Mouse (Mus musculus): ENCODE measurements around the gene Sugp2. TPM values are rescaled to one million over a fixed set of nuclear protein-coding genes. Genes with fewer than 3 reads are reported as not detected.

Gene Sugp2
- 2.6 TPM for polyA plus RNA-seq (2014; fragmentation: Illumina TruSeq; extraction: RNeasy Lipid Tissue Mini Kit (QIAGEN cat#74804); ENCODE audit: low read depth, low replicate concordance)

GRCm38 (mm10) chr8:70234080-70234780, at the start of gene Sugp2, which contains the start of gene Armc6:
Gene Sugp2 (plus strand): TSS chr8:70234226.
Gene Armc6 (minus strand): TSS chr8:70234466.

GRCm38 (mm10) chr8:70212112-70213055, 21.6 kb upstream of the Sugp2 start, which contains the start of gene Slc25a42:
Gene Slc25a42 (minus strand): TSS chr8:70212305.

DNA sequence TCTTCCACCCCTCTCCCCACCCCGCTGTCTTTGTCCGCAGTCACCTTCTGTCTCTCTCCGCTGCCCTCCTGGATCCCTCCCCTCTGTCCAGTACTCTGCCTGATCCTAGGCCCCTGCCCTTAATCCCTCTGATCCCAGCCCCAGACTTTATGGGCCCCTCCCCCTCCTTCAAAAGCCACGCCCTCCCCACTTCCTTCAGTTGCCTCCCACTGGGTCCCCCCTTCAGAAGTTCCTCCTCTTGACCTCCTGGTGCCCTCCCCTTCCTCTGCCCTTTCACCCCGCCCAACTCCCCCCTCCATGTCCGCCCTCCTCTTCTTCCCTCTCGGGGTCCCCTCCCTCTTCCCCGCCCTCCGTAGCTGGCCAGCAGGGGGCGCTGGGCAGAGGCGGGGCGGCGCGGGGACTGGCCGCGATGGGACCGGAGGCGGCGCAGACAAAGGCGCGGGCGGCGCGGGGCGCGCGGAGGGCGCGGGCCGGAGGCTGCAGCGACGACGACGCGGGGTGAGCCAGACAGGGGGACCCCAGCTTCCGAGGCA, 48.6 kb downstream of the Sugp2 start, which contains the start of gene Homer3:
Homer3 (plus strand) TSS at position 225 of the 533 bp plus-strand sequence.

DNA sequence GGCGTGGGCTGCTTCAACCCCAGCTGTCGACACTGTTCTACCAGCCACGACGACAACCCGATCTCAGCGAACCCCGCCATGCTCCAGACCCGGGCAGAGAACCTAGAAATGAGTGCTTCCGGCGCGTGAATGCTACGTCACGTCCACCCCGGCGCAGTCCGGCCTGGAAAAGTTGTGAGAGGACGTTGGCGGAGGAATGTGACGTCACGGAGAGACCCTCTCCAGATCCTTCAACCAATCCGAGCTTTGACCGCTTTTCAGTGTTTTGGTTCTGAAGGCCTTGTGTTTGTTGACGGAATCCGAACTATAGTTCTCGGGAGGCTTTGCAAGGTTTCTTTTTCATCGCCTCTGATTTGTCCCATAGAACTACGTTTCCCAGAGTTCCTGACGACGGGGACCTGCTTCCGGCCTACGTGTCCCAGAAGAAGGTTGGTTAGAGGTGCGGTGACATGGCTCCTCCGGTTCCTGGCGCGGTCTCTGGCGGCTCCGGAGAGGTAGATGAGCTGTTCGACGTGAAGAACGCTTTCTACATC, 68.4 kb downstream of the Sugp2 start, which contains the start of the genes Ddx49 and Cope:
Ddx49 (minus strand) TSS at position 132 of the 533 bp plus-strand sequence.
Cope (plus strand) TSS at position 161 of the 533 bp plus-strand sequence.

DNA sequence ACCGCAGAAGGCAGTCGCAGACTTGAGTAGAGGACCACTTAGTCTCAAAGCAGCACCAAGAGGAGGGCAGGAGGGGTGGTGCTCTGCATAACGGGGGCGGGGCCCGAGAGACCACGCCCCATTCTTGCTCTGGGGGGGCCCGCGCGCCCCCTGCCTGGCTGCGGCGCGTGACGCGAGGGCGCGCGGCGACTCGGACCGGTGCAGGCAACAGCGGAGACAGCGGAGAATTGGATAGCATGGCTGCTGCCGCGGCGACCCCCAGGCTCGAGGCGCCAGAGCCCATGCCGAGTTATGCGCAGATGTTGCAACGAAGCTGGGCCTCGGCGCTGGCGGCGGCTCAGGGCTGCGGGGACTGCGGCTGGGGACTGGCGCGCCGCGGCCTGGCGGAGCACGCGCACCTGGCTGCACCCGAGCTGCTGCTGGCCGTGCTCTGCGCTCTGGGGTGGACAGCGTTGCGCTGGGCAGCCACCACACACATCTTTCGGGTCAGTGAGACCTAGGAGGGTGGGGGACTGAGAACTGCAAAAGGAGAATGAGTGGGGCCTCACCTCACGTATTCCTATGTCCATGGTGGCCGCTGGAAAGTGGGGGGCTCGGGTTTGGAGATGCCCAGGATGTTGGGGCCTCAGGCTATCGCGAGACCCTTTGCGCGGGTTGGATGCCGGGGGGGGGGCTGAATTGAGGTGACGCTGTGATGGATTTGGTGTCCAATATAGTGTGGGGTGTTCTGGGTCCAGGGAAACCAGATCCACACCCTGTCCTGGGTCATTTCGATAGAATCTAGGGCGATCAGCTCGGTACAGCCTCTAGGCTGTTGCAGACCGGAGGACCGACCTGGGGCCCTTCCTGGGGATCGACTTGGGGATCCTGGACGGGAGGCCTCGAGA, 81.8 kb downstream of the Sugp2 start, which contains the start of gene Cers1:
Cers1 (plus strand) TSS at position 152 of the 887 bp plus-strand sequence.

GRCm38 (mm10) chr8:70329124-70329834, 95.3 kb downstream of the Sugp2 start, which contains the start of gene Gdf1:
Gene Gdf1 (plus strand): TSS chr8:70329817.

Other genes with a start within 250 kb of the Sugp2 start
- 3.9 TPM for gene Gatad2a, start 237.8 kb upstream of the Sugp2 start, polyA plus RNA-seq (2014; fragmentation: Illumina TruSeq; extraction: RNeasy Lipid Tissue Mini Kit (QIAGEN cat#74804); ENCODE audit: low read depth, low replicate concordance)
- 4.5 TPM for gene Mau2, start 191.5 kb upstream of the Sugp2 start, polyA plus RNA-seq (2014; fragmentation: Illumina TruSeq; extraction: RNeasy Lipid Tissue Mini Kit (QIAGEN cat#74804); ENCODE audit: low read depth, low replicate concordance)
- gene Sugp1, start 191.4 kb upstream of the Sugp2 start, polyA plus RNA-seq (2014; fragmentation: Illumina TruSeq; extraction: RNeasy Lipid Tissue Mini Kit (QIAGEN cat#74804); ENCODE audit: low read depth, low replicate concordance), result 3.7 TPM
- 11.7 TPM for gene Tm6sf2, start 161.3 kb upstream of the Sugp2 start, polyA plus RNA-seq (2014; fragmentation: Illumina TruSeq; extraction: RNeasy Lipid Tissue Mini Kit (QIAGEN cat#74804); ENCODE audit: low read depth, low replicate concordance)
- gene Hapln4, start 150.8 kb upstream of the Sugp2 start, polyA plus RNA-seq (2014; fragmentation: Illumina TruSeq; extraction: RNeasy Lipid Tissue Mini Kit (QIAGEN cat#74804); ENCODE audit: low read depth, low replicate concordance), result 1.4 TPM
- gene Ncan, start 113.4 kb upstream of the Sugp2 start, polyA plus RNA-seq (2014; fragmentation: Illumina TruSeq; extraction: RNeasy Lipid Tissue Mini Kit (QIAGEN cat#74804); ENCODE audit: low read depth, low replicate concordance), result not detected
- 2.1 TPM for gene Nr2c2ap, start 102.9 kb upstream of the Sugp2 start, polyA plus RNA-seq (2014; fragmentation: Illumina TruSeq; extraction: RNeasy Lipid Tissue Mini Kit (QIAGEN cat#74804); ENCODE audit: low read depth, low replicate concordance)
- gene Rfxank, start 95.1 kb upstream of the Sugp2 start, polyA plus RNA-seq (2014; fragmentation: Illumina TruSeq; extraction: RNeasy Lipid Tissue Mini Kit (QIAGEN cat#74804); ENCODE audit: low read depth, low replicate concordance), result 1.4 TPM
- gene Borcs8, start 94.7 kb upstream of the Sugp2 start, polyA plus RNA-seq (2014; fragmentation: Illumina TruSeq; extraction: RNeasy Lipid Tissue Mini Kit (QIAGEN cat#74804); ENCODE audit: low read depth, low replicate concordance), result 5.6 TPM
- not detected for gene Mef2b, start 94.5 kb upstream of the Sugp2 start, polyA plus RNA-seq (2014; fragmentation: Illumina TruSeq; extraction: RNeasy Lipid Tissue Mini Kit (QIAGEN cat#74804); ENCODE audit: low read depth, low replicate concordance)
- gene Tmem161a, start 61.9 kb upstream of the Sugp2 start, polyA plus RNA-seq (2014; fragmentation: Illumina TruSeq; extraction: RNeasy Lipid Tissue Mini Kit (QIAGEN cat#74804); ENCODE audit: low read depth, low replicate concordance), result 3.0 TPM
- 12.2 TPM for gene Slc25a42, start 21.9 kb upstream of the Sugp2 start, polyA plus RNA-seq (2014; fragmentation: Illumina TruSeq; extraction: RNeasy Lipid Tissue Mini Kit (QIAGEN cat#74804); ENCODE audit: low read depth, low replicate concordance)
- 0.87 TPM for gene Armc6, start 240 bp downstream of the Sugp2 start, polyA plus RNA-seq (2014; fragmentation: Illumina TruSeq; extraction: RNeasy Lipid Tissue Mini Kit (QIAGEN cat#74804); ENCODE audit: low read depth, low replicate concordance)
- gene Homer3, start 48.6 kb downstream of the Sugp2 start, polyA plus RNA-seq (2014; fragmentation: Illumina TruSeq; extraction: RNeasy Lipid Tissue Mini Kit (QIAGEN cat#74804); ENCODE audit: low read depth, low replicate concordance), result not detected
- gene Ddx49, start 68.3 kb downstream of the Sugp2 start, polyA plus RNA-seq (2014; fragmentation: Illumina TruSeq; extraction: RNeasy Lipid Tissue Mini Kit (QIAGEN cat#74804); ENCODE audit: low read depth, low replicate concordance), result 3.4 TPM
- 4.9 TPM for gene Cope, start 68.3 kb downstream of the Sugp2 start, polyA plus RNA-seq (2014; fragmentation: Illumina TruSeq; extraction: RNeasy Lipid Tissue Mini Kit (QIAGEN cat#74804); ENCODE audit: low read depth, low replicate concordance)
- not detected for gene Cers1, start 81.5 kb downstream of the Sugp2 start, polyA plus RNA-seq (2014; fragmentation: Illumina TruSeq; extraction: RNeasy Lipid Tissue Mini Kit (QIAGEN cat#74804); ENCODE audit: low read depth, low replicate concordance)
- not detected for gene Gdf1, start 95.6 kb downstream of the Sugp2 start, polyA plus RNA-seq (2014; fragmentation: Illumina TruSeq; extraction: RNeasy Lipid Tissue Mini Kit (QIAGEN cat#74804); ENCODE audit: low read depth, low replicate concordance)
- 2.4 TPM for gene Upf1, start 119.1 kb downstream of the Sugp2 start, polyA plus RNA-seq (2014; fragmentation: Illumina TruSeq; extraction: RNeasy Lipid Tissue Mini Kit (QIAGEN cat#74804); ENCODE audit: low read depth, low replicate concordance)
- not detected for gene Comp, start 139.3 kb downstream of the Sugp2 start, polyA plus RNA-seq (2014; fragmentation: Illumina TruSeq; extraction: RNeasy Lipid Tissue Mini Kit (QIAGEN cat#74804); ENCODE audit: low read depth, low replicate concordance)
- 0.74 TPM for gene Crtc1, start 205.4 kb downstream of the Sugp2 start, polyA plus RNA-seq (2014; fragmentation: Illumina TruSeq; extraction: RNeasy Lipid Tissue Mini Kit (QIAGEN cat#74804); ENCODE audit: low read depth, low replicate concordance)
- 1.5 TPM for gene Klhl26, start 242.7 kb downstream of the Sugp2 start, polyA plus RNA-seq (2014; fragmentation: Illumina TruSeq; extraction: RNeasy Lipid Tissue Mini Kit (QIAGEN cat#74804); ENCODE audit: low read depth, low replicate concordance)